Mouse (Mus musculus) cerebellum, adult 11-12 months (tissue): ENCODE measurements around the gene Msrb1.

ENCODE experiments used
- DNase-seq: peaks from one replicate; pipeline ENCODE4 v3.0.0; 2022

The Msrb1 gene

GRCm38 (mm10) chr17:24745526-24746497 lies 9.4 kb downstream of the Msrb1 start:
- no peak for DNase-seq

DNA sequence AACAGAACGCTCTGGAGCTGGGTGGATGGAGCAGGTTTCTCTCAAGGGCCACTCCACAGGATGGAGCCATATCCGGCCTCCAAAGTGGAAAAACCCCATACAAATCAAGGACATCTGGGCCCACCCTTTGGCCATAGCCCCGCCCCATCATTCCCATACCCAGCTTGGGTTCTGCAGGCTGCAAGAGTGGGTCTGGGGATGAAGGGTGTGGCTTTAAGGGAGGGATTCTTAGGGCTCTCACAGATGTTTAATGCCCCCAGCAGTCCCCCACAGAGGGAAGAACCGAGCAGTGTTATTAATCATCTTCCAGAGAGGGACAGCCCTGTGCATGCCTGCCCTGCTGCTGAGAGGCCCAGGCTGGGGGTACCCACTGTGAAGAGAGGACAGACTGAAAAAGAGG lies 10.5 kb downstream of the Msrb1 start:
- DNase-seq: no peak

GRCm38 (mm10) chr17:24751528-24751927 lies 15.1 kb downstream of the Msrb1 start:
- DNase-seq: no peak

- DNase-seq: no peak
These were observed 16.3 kb downstream of the Msrb1 start, which contains the start of gene Hs3st6 for GRCm38 (mm10) chr17:24752415-24753394. Gene Hs3st6, plus strand, starts transcription at chr17:24752988.

GRCm38 (mm10) chr17:24757394-24757793 lies 21.0 kb downstream of the Msrb1 start:
- no peak for DNase-seq

GRCm38 (mm10) chr17:24761121-24761520 lies 24.7 kb downstream of the Msrb1 start:
- DNase-seq: no peak

- no peak for DNase-seq
These were observed 28.8 kb downstream of the Msrb1 start for GRCm38 (mm10) chr17:24765016-24765905.

DNA sequence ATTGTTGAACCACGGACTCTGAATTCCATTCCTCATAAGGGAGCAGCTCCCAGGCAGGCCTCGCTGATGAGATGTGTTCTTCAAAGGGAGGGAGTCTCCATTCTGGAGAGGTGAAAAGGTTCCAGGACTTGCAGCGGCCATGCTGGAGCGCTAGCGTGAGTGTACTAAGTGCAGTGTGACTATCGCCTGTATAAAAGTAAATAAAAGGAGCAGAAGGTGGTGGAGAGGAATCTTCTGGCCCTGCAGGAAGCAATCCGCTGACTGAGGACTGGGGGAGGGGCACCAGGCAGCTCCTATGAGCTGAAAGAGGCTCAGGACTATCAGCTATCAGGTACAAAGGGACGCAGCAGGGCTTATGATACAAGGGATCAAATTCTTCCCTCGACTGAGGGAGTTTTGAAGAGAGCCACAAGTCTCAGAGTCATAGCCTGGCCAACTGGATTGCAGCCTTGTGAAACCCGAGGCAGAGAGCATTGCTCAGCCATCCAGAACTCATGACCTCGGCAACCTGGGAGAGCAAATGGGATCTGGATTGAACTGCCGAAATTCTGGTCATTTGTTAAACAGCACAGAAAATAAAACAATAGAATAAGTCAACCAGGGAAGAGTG lies 29.9 kb downstream of the Msrb1 start:
- no peak for DNase-seq

DNA sequence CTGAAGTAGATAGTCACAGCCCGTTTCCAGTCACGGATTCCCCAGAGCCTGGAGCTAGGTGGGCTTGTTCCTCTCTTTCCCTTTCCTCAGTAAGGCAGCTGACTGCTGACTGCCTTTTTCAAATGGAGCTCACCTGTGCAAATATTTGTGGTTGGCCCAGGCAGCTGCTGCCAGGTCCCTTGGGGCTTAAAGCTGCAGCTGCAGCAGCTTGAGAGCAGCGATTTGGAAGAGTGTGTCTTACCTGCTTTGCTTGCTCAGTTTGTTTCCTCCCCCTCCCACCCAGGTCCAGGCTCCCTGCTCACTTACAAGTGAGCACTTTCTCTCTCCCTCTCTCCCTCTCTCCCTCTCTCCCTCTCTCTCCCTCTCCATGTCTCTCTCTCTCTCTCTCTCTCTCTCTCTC lies 32.7 kb downstream of the Msrb1 start:
- DNase-seq: no peak

DNA sequence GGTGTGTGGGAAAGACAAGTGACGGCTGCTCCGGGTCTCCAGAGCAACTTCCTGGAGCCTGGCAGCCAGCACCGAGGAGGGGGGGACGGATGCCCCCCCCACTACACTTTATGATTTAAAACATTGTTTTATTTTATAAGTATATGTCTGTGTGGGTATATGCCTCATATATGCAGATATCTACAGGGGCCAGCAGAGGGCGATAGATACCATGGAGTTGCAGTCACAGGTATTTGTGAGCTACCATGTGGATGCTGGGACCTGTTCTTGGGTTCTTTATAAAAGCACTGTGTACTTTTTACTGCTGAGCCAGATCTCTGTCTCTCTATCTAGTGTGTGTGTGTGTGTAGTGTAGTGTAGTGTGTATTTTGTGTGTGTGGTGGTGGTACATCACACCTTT lies 36.8 kb downstream of the Msrb1 start:
- DNase-seq: no peak

DNA sequence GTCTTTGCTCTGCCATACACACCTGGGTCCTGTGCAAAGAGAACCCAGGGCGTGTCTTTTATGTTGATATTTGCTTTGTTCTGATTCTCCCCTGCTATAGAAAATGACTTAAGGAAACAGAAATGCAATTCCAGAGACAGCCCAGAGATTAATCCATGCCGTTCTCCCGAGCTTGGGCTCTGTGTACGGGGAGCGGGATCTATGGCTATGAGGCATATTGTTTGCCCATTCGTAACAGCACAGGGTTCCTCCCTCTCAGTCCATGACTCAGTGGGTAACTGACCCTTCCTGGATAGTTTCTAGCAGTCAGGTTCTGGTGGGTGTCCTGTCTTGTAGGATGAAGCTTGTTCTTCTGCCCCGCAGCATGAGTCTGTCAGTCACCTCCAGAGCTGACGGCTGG lies 38.7 kb downstream of the Msrb1 start:
- no peak for DNase-seq

GRCm38 (mm10) chr17:24777073-24777472 lies 40.6 kb downstream of the Msrb1 start:
- DNase-seq: no peak

- DNase-seq: no peak
These were observed 44.4 kb downstream of the Msrb1 start for GRCm38 (mm10) chr17:24780821-24781220.

DNA sequence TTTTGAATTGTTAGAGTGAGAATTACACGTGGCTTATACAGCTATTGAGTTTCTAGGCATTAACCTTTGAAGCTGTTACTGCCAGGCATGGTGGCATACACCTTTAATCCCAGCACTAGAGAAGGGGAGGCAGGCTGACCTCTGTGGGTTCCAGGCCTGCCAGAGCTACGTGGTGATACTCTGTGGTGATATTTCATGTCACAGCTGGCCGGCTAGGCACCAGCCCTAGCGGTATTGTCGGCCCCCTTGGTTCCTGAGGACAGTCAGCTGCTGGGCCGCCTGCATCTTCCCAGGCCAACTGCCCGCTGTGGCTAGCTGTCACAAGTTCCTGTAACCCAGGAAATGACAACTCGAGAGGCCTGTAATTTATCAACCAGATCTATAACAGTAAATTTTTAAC lies 55.7 kb downstream of the Msrb1 start:
- DNase-seq: no peak
